8 mouse cellular contexts compared by ENCODE assay signal in the genomic region with DNA sequence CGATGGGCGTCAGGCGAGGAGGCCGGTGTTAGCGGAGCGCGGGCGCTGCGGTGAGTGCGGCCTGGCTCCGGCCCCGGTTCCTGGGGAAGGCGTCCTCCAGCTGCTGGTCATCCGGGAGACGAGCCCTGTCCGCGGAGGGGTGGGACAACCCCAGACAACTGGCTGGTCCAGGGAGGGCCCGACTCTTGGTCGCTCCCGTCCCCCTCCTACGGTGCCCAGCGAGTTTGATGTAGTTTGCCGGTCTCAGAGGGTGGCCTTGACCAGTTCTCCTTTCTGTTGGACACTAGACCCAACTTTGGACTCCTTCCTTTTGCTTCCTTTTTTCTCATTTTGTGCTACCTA. TPM values are rescaled to one million over a fixed set of nuclear protein-coding genes. Genes with fewer than 3 reads are reported as not detected.
DNase-seq lines count a peak whose midpoint lies in the region; ATAC-seq and TF ChIP-seq lines count a peak whose summit lies in the region.

No protein-coding gene starts in this region.

- H3K9ac ChIP-seq in midbrain, embryonic 16.5 days (ENCODE audit: low read depth, low read length), result peak overlapping the region; percentile 89

- H3K4me3 ChIP-seq in kidney, adult 2 months (ENCODE audit: insufficient read depth, low read depth, low read length), result peak overlapping the region; percentile 54
- H3K4me3 ChIP-seq in brown adipose tissue, adult 24 weeks (ENCODE audit: insufficient read depth, low read depth, low read length), result peak overlapping the region; percentile 94
- peak overlapping the region; percentile 92 for H3K4me3 ChIP-seq in midbrain, embryonic 16.5 days (ENCODE audit: low read depth, low read length)

- H3K36me3 ChIP-seq in kidney, adult 2 months (ENCODE audit: control insufficient read depth, insufficient read depth, low read length), result no peaks in the 10 kb centered on the region
- no peaks in the 10 kb centered on the region for H3K36me3 ChIP-seq in midbrain, embryonic 16.5 days (ENCODE audit: control insufficient read depth, insufficient read depth, low read length)

- peak overlapping the region; percentile 86 for H3K4me2 ChIP-seq in midbrain, embryonic 16.5 days (ENCODE audit: low read length)

- TF ChIP-seq CTCF in kidney, adult 2 months (conservative IDR thresholded peaks at IDR 0.05; ENCODE audit: insufficient read depth, insufficient read length, low read depth, low read length), result no peak

- TF ChIP-seq POLR2A in kidney, adult 2 months (IDR thresholded peaks at IDR 0.05; ENCODE audit: low read depth, low read length), result no peak

- ATAC-seq in inflammation-experienced regulatory T-cells, adult 6 months, result peak; percentile 6
- ATAC-seq in midbrain, embryonic 16.5 days, result peak; percentile 90

- DNase-seq in kidney, adult 2 months, result no peak
- DNase-seq in kidney, adult 11 months, result no peak
- DNase-seq in ovary, postnatal 10 days (ENCODE audit: low spot score), result no peak
- no peak for DNase-seq in cerebellum, adult 11 months
- DNase-seq in urinary bladder, postnatal 14 days (ENCODE audit: low spot score), result no peak

- H3K27me3 ChIP-seq in kidney, adult 2 months (replicated peaks; ENCODE audit: control insufficient read depth, insufficient read depth, low read length), result no peaks in the 10 kb centered on the region
- H3K27me3 ChIP-seq in midbrain, embryonic 16.5 days (ENCODE audit: control insufficient read depth, insufficient read depth, low read depth, low read length), result peaks cover 7% of the 10 kb centered on the region

- peak overlapping the region; percentile 14 for H3K27ac ChIP-seq in kidney, adult 2 months (ENCODE audit: insufficient read depth, low read depth, low read length)
- H3K27ac ChIP-seq in brown adipose tissue, adult 24 weeks (replicated peaks; ENCODE audit: low read depth, low read length), result peak overlapping the region; percentile 81
- peak overlapping the region; percentile 88 for H3K27ac ChIP-seq in midbrain, embryonic 16.5 days (ENCODE audit: low read length)

- no peaks in the 10 kb centered on the region for H3K9me3 ChIP-seq in midbrain, embryonic 16.5 days (replicated peaks; ENCODE audit: control insufficient read depth, low read length, poor library complexity, severe bottlenecking)

- WGBS in kidney, adult 2 months, result 0% methylated on average over 23 of the region's 23 CpGs
- 0% methylated on average over 22 of the region's 23 CpGs for WGBS in midbrain, embryonic 16.5 days

- H3K4me1 ChIP-seq in kidney, adult 2 months (ENCODE audit: control insufficient read depth, insufficient read depth, low read length), result peaks cover 13% of the 10 kb centered on the region; the same call in 1 of the 2 replicates
- peaks cover 2% of the 10 kb centered on the region; the same call in 1 of the 2 replicates for H3K4me1 ChIP-seq in brown adipose tissue, adult 24 weeks (ENCODE audit: control insufficient read depth, insufficient read depth, insufficient read length, low read length)
- H3K4me1 ChIP-seq in midbrain, embryonic 16.5 days (ENCODE audit: control insufficient read depth, insufficient read depth, low read length), result peaks cover 10% of the 10 kb centered on the region

RNA-seq across cellular contexts. Expression of a gene that starts 0.3 kb away (rescaled TPM):
- polyA plus RNA-seq in kidney, adult 2 months (2012; rRNA removed), result 30.2 and 31.2 TPM in 2 replicates
- 64.0 and 66.5 TPM in 2 replicates for polyA plus RNA-seq in brown adipose tissue, adult 24 weeks (2012; ENCODE audit: insufficient read depth, insufficient read length, missing spikeins)
- polyA plus RNA-seq in inflammation-experienced regulatory T-cells, adult 6 months (2017; shearing (Covaris generic)), result 10 to 100 TPM; 36.8 to 44.7 (median 42.2) TPM
- 29.5 and 29.6 TPM in 2 replicates for polyA plus RNA-seq in midbrain, embryonic 16.5 days (2015; fragmentation: Nextera tagmentation; extraction: Ambion mirVana)

RNA-seq across cellular contexts. Expression of a gene that starts 31.3 kb away (rescaled TPM):
- 11.1 and 11.2 TPM in 2 replicates for polyA plus RNA-seq in kidney, adult 2 months (2012; rRNA removed)
- polyA plus RNA-seq in brown adipose tissue, adult 24 weeks (2012; ENCODE audit: insufficient read depth, insufficient read length, missing spikeins), result 4.0 and 6.6 TPM in 2 replicates
- polyA plus RNA-seq in inflammation-experienced regulatory T-cells, adult 6 months (2017; shearing (Covaris generic)), result 10 to 100 TPM; 53.4 to 72.2 (median 57.8) TPM
- 39.2 and 43.3 TPM in 2 replicates for polyA plus RNA-seq in midbrain, embryonic 16.5 days (2015; fragmentation: Nextera tagmentation; extraction: Ambion mirVana)

Comparison
In these comparisons a context has a peak if more than half of its experiments do, and no peak if none do; other contexts are left out.
1. H3K27ac ChIP-seq: peak in every context shown above with its lines; median percentile 88 in midbrain, embryonic 16.5 days; 81 in brown adipose tissue, adult 24 weeks; 14 in kidney, adult 2 months.